Mouse (Mus musculus) spleen, postnatal 14 days (tissue): ENCODE results near the gene R3hdm4.

Experiments
- DNase-seq, 2 experiments: peaks; one replicate each; pipeline ENCODE4 v3.0.0; 2021 to 2022; ENCODE audit warnings: low spot score in 2 of 2

Gene R3hdm4

GRCm38 (mm10) chr10:79924998-79925784 is 4.2 kb upstream of the R3hdm4 start:
- DNase-seq: peak; percentile 89 to 94

DNA sequence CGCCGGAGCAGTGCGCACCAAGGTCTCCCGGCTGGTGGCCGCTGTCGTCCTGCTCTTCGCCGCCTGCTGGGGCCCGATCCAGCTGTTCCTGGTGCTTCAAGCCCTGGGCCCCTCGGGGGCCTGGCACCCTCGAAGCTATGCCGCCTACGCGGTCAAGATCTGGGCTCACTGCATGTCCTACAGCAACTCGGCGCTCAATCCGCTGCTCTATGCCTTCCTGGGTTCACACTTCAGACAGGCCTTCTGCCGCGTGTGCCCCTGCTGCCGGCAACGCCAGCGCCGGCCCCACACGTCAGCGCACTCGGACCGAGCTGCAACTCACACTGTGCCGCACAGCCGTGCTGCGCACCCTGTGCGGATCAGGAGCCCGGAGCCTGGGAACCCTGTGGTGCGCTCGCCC is 564 bp upstream of the R3hdm4 start:
- DNase-seq: no peak

- no peak for DNase-seq
Measured at GRCm38 (mm10) chr10:79920056-79920890, 735 bp downstream of the R3hdm4 start.

DNA sequence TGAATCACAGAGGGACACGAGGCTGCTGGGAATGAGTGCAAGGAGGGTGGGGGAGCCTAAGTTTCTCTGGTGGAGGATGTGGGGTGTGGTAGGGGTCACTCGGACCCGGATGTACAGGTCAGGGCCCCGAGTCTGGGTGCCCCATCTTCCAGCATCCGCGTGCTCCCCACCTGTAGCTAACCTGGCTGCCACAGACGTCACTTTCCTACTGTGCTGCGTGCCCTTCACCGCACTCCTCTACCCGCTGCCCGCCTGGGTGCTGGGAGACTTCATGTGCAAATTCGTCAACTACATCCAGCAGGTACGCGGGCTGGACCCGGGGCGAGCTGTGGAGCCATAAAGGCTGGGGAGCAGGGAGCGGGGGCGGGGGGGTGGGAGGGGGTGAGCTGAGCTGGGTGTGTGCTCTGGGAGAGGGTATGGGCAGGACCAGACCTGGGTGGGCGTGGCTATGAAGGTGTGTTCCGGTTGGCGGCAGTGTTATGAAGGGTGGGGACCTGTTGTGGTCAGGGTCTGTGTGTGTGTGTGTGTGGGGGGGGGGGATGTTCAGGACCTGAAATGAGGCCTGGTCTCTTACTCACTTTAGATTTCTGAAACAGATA is 1.7 kb downstream of the R3hdm4 start:
- DNase-seq: no peak

DNA sequence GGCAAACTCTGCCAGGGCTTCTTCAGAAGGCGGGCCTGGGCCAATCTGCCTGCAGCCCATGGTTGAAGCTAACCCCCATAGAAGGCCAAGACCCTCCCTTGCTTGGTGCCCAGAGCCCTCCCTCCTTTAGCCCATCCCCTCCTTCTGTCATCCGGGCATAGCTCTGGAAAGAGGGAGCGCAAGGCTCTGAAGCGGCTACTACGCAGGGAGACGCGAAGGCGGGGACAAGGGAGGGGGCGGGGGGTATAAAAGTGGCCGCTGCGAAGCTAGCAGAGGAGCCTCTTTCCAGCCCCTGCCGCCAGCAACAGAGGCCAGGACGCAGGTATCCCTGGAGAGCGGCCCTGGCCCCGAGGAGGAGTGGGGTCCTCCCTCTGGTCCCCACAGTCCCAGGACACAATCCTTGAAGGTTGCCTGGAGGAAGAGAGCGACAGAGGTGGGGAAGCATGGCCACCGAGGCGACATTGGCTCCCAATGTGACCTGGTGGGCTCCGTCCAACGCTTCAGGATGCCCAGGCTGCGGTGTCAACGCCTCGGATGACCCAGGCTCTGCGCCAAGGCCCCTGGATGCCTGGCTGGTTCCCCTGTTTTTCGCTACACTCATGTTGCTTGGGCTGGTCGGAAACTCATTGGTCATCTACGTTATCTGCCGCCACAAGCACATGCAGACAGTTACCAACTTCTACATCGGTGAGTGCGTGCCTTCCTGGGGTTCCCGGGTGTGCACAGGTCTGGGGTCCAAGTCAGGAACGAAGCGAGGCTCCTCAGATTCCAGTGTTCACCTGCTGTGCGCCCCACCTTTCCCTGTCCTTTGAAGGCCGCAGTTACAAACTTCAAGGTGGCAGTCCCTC is 2.6 kb downstream of the R3hdm4 start:
- DNase-seq: no peak

DNA sequence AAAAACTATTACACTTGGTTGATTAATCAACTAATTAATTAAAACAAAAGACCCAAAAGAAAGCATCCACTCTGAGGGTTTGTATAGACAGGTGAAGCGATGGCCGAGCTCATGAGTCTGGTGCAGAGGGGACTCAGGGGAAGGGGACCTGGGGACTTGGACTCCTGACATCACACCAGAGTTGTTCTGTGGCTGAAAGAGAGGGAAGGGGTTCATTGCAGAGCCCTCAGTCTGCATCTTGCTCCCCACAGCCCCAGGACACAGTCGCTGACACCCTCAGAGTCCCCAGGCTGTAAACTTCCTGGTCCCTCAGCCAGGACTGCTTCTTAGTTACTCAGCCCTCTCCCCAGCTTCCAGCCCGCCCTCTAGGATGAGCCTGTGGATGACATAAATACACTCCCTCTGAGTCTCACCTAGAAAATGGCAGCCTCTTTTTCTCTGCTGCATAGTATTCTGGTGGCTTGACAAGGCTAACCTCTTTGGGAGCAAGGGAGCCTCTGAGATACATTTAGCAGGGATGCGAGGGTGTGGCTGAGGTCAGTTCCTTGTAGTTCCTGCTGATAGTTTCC is 3.4 kb downstream of the R3hdm4 start:
- no peak for DNase-seq

DNA sequence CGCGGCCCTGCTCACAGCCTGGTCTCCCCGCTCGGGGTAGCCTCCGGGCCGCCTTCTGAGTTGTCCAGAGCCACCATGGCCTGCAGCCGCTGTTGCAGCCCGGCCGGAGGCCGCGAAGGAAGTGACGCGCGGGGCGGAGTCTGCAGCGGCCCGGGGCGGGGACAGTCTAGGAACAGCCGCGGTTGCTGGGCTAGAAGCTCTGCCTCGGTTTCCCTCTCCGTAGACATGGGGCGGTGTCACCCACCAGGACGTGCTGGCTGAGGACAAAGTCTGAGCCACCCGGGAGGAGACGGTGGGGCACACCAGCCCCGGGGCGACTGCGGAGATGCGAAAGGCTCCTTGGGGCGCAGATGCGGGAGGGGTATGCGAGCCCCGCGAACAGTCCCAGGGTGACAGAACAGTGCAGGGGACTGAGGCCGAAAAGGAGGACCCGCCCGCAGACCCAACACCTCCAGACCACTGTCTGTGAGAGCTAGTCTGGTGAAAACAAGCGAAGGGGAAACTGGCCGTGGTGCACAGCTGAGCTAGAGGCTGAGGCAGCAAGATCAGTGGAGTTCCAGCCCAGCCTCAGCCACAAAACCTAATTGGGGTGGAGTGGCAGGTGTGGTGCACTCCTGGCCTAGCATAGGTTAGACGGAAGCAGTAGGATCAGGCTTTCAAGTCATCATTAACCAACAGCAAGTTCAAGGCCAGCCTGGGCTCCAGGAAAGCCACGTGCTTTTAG is 4.0 kb downstream of the R3hdm4 start, which contains the start of gene Kiss1r:
TSS of gene Kiss1r (plus strand) at position 164 of the 724 bp plus-strand sequence.
- DNase-seq: peak; percentile 79 to 88

- DNase-seq: no peak
Measured at GRCm38 (mm10) chr10:79916081-79916480, 4.9 kb downstream of the R3hdm4 start.

DNA sequence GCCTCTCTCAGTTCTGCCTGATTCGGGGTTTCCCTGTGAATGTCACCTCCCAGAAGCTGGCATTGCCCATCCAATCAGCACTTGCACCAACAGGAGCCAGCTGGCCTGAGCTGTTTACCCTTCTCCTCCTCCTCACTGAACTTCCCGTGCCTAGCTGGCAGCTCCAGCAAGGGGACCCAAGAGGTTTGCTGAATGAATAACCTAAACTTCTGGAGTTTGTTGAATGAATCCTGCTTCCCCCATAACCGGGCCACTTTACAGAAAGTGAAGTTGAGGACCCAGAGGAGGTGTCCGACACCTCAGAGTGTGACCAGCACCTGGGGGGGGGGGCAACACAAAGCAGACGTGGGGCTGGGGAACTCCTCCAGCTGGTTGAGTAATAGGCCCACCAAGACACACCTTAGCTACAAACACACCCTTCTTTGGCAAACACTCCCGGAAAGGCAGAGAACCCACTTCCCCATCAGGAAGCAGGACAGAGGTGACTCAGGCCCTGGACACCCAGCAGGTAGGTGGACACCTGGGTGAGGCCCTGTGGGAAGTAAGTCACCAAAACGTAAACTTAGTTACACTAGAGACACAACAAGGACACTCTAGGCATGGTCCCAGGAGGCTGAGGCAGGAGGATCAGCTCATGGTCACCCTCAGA is 5.9 kb downstream of the R3hdm4 start:
- DNase-seq: no peak

DNA sequence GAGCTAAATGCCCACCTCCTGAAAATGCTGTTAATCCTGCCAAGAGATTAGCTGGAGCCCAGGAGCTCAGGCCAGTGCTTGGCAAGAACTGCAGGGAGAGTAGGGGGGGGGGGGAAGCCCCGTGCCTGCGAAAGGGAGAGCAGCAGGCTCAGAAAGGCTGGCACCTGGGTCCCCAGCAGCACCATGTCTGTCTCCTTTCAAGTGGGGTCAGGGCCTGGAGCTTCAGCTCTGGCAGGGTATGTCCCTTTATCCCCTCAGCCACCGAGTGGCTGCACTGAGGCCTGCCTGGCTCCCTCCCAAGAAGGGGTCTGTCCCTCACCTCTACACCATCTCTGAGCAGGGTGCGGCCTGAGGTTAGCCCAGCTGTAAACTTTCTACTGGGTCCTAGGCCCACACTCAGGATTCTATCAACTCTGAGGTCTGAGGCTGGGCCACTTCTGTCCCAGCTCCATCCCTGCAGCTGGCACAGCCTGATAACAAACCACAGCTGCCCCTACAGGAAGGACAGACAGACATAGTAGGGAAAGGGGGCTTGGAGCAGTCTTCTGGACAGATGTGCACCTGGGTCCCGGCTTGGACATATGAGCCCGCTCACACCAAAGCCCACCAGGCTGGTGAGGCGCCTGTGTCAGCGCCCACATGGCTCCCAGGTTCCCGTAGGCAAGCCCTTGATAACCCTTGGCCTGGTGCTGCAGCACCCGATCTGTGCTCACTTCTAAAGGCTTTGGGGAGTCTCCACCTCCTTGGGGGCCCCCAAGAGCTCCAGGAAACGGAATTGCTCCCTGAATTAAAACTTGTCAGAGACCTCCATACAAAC is 6.7 kb downstream of the R3hdm4 start:
- no peak for DNase-seq

- DNase-seq: no peak
Measured at GRCm38 (mm10) chr10:79912412-79912811, 8.6 kb downstream of the R3hdm4 start.

GRCm38 (mm10) chr10:79910556-79910955 is 10.5 kb downstream of the R3hdm4 start, which contains the start of gene Gm26602:
Gene Gm26602 (plus strand): TSS chr10:79910856.
- DNase-seq: no peak

DNA sequence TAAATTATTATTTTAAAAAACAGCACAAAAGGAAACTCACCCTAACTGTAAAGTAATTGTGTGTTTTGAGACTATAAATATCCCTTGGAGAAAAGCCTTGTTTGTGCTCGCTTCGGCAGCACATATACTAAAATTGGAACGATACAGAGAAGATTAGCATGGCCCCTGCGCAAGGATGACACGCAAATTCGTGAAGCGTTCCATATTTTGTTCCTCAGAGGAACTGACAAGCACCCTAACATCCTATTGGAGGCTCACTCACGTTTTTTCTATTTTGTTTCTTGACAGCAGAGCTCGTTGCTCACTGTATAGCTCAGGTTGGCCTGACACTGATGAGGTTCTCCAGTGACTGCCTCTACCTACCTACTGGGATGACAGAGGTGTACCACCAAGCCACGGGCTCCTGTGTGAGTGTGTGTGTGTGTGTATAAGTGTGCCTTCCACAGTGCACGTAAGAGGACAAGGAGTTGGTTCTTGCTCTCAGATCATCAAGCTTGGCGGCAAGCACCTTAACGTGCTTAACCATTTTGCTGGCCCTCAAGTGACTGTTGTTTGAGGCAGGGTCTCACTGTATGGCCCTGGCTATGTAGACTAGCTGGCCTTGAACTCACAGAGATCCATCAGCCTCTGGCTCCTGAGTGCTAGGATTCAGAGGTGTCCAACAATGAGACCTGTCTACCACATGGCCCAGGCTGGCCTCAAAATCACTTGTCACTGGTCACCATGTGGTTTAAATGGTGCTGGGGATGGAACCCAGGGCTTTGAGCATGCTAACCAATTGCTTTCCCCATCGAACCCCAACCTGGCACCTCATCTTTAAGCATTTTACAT is 11.7 kb downstream of the R3hdm4 start:
- DNase-seq: no peak

DNA sequence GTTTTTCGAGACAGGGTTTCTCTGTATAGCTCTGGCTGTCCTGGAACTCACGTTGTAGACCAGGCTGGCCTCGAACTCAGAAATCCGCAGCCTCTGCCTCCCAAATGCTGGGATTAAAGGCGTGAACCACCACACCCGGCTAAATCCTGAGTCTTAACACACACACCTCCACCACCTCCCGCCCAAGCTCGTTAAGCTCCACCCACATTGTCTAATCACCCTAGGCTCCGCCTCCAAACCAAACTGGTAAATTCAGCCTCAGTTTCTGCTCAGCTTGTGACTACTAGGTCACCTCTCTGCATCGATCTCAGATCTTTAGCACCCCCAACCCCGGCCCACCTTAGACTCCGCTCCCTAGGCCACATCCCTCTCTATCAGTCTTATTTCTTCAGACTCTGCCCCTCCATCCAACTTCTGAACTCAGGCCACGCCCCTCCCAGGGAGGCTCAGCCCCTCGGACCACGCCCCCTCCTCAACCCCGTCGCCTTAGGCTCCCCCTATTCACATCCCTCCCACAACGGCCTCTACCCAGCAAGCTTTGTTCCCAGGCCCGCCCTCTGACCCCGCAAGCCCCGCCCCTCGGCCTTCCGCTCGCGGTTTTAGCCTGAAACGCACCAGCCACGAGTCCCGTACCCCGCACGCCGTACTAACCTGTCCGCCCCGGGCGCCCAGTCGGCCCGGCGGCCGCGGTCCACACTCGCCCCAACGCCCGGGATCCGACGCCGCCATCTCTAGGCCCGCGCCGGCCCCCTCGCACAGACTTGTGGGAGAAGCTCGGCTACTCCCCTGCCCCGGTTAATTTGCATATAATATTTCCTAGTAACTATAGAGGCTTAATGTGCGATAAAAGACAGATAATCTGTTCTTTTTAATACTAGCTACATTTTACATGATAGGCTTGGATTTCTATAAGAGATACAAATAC is 12.6 kb downstream of the R3hdm4 start, which contains the start of gene Med16:
TSS of gene Med16 (minus strand) at position 757 of the 925 bp plus-strand sequence.
- DNase-seq: peak; percentile 88 to 93

DNA sequence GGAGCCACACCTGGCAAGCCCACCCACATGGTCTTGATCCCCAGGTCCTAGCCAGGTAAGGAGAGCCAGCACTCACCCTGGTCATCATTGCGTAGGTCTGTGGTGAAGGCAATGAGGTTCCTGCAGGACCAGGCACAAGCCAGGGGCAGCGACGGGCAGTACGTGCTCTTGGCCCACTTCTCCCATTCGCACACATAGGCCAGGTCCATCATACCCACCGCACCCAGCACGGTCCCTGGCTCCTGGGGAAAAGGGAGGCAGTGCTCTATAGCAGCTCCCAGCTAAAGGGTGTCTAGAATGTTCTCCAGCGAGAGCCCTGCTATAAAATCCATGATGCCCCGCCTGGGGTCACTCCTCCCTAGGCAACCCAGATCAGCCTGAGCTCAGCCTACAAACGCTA is 13.6 kb downstream of the R3hdm4 start:
- DNase-seq: no peak

DNA sequence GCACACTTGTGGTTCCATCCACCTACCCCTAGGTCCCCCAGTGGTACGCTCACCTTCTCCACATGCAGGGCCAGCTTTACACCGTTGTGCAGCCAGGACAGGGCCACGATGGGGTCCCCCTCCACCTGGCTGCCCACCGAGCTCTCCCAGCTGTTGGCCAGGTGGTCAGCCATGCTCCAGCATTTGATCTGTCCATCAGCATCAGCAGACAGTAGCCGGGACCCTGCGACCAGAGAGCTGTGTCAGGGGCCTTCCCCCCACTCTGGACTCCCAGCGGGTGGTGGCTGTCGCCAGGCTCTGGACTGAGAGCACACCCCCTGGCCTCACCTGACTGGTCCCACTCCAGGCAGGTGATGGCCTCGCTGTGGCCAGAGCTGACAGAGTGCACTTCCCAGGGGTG is 14.3 kb downstream of the R3hdm4 start:
- no peak for DNase-seq

DNA sequence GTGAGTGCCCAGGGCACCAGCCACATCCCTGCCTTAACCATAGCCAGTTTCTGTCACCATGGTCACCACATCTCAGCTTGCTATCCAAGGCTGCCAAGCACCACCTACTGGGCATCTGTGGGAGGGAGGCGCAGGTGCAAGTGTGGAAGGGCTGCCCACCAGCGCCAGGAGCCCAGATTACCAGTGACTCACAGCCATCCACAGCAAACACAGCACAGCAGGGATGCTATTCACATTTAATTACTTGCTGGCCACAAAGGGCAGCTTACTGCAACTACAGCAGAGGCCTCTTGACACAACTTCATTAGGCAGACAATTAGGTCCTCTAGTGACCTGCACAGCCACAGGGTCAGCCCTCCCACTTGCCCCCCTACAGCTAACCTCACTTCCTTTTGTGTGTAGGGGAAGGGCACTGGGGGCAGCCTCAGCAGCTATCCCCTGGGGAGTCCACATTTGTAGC is 20.0 kb downstream of the R3hdm4 start:
- DNase-seq: no peak
